Mouse (Mus musculus) kidney, adult 2 months (tissue): ENCODE measurements at regions not wholly inside any gene's neighbourhood (a gene's known extent, or its start where the extent isn't known, plus 50 kb on each side); places are given as distances from the start of the nearest gene placed in this dataset.

Experiments
- CTCF ChIP-seq: fragments of 200-500 bp; conservative IDR thresholded peaks from 2 replicates; pipeline ENCODE4 v1.5.1; 2011; ENCODE audit warnings: low read depth, mild to moderate bottlenecking, control low read depth, low read length, moderate library complexity, mixed read lengths; ENCODE audit not compliant: insufficient read depth, insufficient read length
- POLR2A ChIP-seq: fragments of 200-500 bp; IDR thresholded peaks from one replicate; pipeline ENCODE4 v1.6.1; 2011; ENCODE audit warnings: low read depth, low read length, control low read depth

DNA sequence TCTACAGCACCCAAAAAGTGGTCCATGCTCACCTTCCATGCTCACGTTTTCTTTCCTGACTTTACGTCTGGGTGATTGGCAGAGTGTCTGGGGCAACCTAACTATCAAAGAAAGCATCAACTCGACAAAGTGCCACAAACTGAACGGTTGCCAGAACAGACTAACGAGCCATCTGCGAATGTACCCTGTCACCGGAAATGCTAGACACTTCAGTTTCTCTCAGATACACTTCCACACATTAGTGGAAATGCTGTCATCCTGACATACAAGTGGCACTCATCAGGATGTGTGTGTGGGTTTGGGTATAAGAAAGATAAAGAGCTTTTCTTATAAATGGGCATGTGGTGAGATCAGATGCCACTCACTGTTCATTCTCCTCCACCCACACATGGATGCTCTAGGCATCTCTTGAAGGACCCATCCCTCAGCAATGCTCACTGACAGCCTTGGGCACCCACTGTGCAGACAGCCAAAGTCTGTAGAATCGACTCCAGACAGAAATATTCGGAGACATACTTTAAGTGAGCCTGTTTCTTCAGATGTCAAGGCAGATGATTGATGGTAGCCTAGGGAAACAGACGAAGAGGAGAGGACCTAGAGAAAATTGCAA is 244.8 kb downstream of the Efnb2 start:
- TF ChIP-seq CTCF (no peak), POLR2A (no peak)
